Comparison of ENCODE assay signal across 25 mouse cellular contexts in the genomic region with DNA sequence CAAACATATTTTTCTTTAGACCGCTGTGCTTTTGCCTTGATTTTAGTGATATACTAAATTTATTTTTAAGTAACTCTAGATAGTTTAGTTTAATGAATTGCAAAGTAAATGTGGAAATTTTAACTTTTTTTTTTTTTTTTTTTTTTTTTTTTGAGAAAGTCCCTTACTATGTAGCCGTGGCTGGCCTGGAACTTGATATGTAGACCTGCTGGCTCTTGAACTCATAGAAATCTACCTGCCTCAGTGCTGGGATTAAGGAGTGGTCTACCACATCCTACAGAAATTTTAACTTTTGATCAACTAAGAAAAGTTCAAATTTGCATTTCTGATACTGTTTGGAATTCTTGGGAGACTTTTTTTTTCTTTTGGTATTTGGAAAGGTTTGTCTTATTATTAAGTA.
"Had no signal": no experiment of that assay in that cellular context is flagged by ENCODE, and none has a peak within 500 bp of the region (broad histone marks: within the 10 kb centered on the region; RNA-seq: fewer than 3 reads in every experiment).

No protein-coding gene starts in this region.

- H3K36me3 ChIP-seq: embryonic facial prominence, embryonic 12.5 days; embryonic facial prominence, embryonic 13.5 days; embryonic facial prominence, embryonic 15.5 days; forebrain, embryonic 12.5 days; forebrain, embryonic 15.5 days; heart, embryonic 10.5 days had no signal

- H3K4me3 ChIP-seq: embryonic facial prominence, embryonic 10.5 days; embryonic facial prominence, embryonic 12.5 days; embryonic facial prominence, embryonic 13.5 days; embryonic facial prominence, embryonic 15.5 days; erythroblast, embryonic 14.5 days; forebrain, embryonic 10.5 days; forebrain, embryonic 12.5 days; forebrain, embryonic 13.5 days; forebrain, embryonic 15.5 days; gastrocnemius, adult 2 months; heart, adult 2 months; heart, embryonic 10.5 days had no signal

- ATAC-seq: forebrain, embryonic 13.5 days; forebrain, embryonic 14.5 days; forebrain, embryonic 15.5 days; forebrain, embryonic 16.5 days; forebrain, postnatal 0 days had no signal

- H3K27me3 ChIP-seq: embryonic facial prominence, embryonic 12.5 days; embryonic facial prominence, embryonic 13.5 days; embryonic facial prominence, embryonic 15.5 days; forebrain, embryonic 12.5 days; forebrain, embryonic 13.5 days; forebrain, embryonic 15.5 days had no signal

- H3K9me3 ChIP-seq: embryonic facial prominence, embryonic 10.5 days; embryonic facial prominence, embryonic 12.5 days; embryonic facial prominence, embryonic 13.5 days; embryonic facial prominence, embryonic 15.5 days; forebrain, embryonic 10.5 days; forebrain, embryonic 12.5 days; forebrain, embryonic 13.5 days; forebrain, embryonic 15.5 days; heart, embryonic 10.5 days had no signal

- DNase-seq: cerebellum, adult 9-11 months; cerebellum, postnatal 10 days; cerebellum, postnatal 14 days; cerebellum, postnatal 25 days; cerebellum, postnatal 36 days; embryo, embryonic 11 days; forebrain, postnatal 0 days; gastrocnemius, adult 2 months; gastrocnemius, postnatal 14 days; gastrocnemius, postnatal 25 days; gastrocnemius, postnatal 36 days; heart, adult 18-20 months; heart, adult 2 months had no signal

- H3K4me1 ChIP-seq: embryonic facial prominence, embryonic 10.5 days; embryonic facial prominence, embryonic 12.5 days; embryonic facial prominence, embryonic 13.5 days; forebrain, embryonic 10.5 days; forebrain, embryonic 12.5 days; forebrain, embryonic 15.5 days; heart, embryonic 10.5 days had no signal

- H3K9ac ChIP-seq: embryonic facial prominence, embryonic 12.5 days; embryonic facial prominence, embryonic 13.5 days; embryonic facial prominence, embryonic 15.5 days; forebrain, embryonic 12.5 days; forebrain, embryonic 13.5 days; forebrain, embryonic 15.5 days; forebrain, postnatal 0 days had no signal

- H3K4me2 ChIP-seq: embryonic facial prominence, embryonic 12.5 days; embryonic facial prominence, embryonic 13.5 days; embryonic facial prominence, embryonic 15.5 days; forebrain, embryonic 12.5 days; forebrain, embryonic 13.5 days; forebrain, embryonic 15.5 days had no signal

- H3K27ac ChIP-seq: embryonic facial prominence, embryonic 10.5 days; embryonic facial prominence, embryonic 12.5 days; embryonic facial prominence, embryonic 13.5 days; embryonic facial prominence, embryonic 15.5 days; forebrain, embryonic 10.5 days; forebrain, embryonic 12.5 days; forebrain, embryonic 13.5 days; forebrain, embryonic 15.5 days; gastrocnemius, adult 2 months; heart, adult 2 months; heart, embryonic 10.5 days had no signal
